Mouse (Mus musculus): ENCODE results near the gene Csde1.
A peak's percentile ranks its signal among the peaks of the same experiment; 100 is the strongest.

Gene Csde1

DNA sequence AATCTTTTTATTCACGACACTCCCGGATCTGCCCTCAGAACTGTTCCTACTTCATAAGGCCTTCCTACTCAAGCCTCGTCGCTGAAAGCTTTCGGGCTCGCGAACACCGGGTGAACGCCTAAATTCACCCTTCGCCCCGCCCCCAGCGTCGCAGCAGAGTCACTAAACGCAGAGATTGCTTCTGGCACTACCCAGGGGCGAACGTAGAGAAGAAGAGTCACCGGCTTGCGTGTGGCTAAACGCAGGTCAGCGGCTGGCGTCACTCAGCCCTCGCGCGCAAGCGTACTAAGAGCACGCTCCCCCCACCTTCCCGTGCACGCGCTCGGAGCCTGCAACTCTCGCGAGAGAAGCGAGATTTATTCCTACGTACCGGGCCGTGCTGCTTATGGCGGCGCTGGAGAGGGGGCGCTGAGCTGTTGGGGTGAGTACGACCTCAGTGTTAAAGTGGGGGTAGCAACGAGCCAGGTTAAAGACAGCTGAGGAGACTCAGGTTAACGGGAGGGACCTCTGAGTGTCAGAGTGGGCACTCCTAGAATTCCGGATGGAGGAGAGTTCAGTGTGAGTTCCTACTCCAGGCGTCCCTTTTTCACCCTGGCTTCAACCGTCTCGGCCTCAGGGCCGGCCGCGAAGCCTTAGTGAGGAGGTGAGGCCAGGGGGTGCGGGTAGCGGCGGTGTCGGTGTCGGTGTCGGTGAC lies at the start of gene Csde1:
Gene Csde1, plus strand, starts transcription at position 178 of the 694 bp plus-strand sequence.
- peak; percentile 97 for DNase-seq

GRCm38 (mm10) chr3:102970508-102970907 lies 49.7 kb upstream of the Csde1 start:
- DNase-seq, result no peak

DNA sequence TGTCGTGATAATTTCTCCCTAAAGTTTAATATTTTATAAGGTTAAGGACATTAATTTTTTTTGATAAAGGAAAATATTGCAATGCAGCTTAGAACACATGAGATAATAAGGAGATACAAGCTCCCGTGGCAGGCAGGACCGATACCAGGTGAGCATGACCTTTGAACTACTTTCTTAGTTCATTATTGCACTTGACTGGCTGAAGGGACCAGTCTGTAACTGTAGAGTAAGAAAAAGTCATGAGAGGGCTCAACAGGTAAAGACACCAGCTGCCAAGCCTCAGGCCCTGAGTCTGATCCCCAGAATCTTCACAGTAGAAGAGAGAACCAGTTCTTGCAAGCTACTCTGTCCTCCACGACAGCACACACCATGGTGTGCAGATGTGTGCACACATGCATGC lies 43.3 kb upstream of the Csde1 start:
- no peak for DNase-seq

DNA sequence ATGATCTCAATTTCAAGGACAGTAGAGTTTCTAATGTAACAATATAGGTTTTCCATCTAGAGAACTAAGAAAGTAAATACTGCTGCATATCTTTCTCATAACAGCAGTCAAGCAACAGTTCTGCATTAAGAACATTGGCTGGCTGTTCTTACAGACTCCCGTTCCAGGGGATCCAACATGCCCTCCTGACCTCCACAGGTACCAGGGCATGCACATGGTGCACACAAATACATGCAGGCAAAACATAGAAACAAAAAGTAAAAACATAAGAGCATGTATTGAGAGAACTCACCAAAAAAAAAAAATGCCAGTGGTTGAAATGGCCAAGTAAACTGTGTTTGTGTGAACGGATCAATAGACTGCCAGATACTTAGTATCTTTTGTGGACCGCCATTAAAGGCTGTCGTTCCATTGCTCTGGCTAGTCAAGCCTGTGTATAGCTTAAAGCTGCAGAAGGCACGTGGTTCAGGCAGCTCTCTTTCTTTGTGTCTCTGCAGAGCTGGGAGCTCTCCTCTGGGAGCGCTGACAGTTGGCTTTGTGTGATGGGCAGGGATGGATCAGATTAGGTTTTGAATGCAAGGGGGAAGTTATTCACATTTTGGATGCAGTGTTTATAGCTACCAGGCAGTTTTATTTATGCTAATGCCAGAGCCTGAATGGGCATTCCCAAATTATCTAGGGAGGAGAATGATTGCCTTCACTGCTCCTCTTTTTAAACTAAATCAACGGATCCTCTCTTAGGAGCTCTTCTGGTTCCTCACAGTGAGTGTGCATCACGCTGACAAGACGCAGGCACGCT lies 40.5 kb upstream of the Csde1 start:
- no peak for DNase-seq

GRCm38 (mm10) chr3:102980349-102980736 lies 39.9 kb upstream of the Csde1 start:
- DNase-seq, result no peak

GRCm38 (mm10) chr3:102991041-102991440 lies 29.2 kb upstream of the Csde1 start:
- no peak for DNase-seq

GRCm38 (mm10) chr3:102992936-102993335 lies 27.3 kb upstream of the Csde1 start:
- DNase-seq, result no peak

- no peak for DNase-seq
These were observed 25.0 kb upstream of the Csde1 start for GRCm38 (mm10) chr3:102995233-102995604.

GRCm38 (mm10) chr3:102995605-102996321 lies 24.5 kb upstream of the Csde1 start, which contains the start of gene Sike1:
TSS of gene Sike1 (plus strand) at chr3:102995708.
- DNase-seq, result peak; percentile 94 to 95

DNA sequence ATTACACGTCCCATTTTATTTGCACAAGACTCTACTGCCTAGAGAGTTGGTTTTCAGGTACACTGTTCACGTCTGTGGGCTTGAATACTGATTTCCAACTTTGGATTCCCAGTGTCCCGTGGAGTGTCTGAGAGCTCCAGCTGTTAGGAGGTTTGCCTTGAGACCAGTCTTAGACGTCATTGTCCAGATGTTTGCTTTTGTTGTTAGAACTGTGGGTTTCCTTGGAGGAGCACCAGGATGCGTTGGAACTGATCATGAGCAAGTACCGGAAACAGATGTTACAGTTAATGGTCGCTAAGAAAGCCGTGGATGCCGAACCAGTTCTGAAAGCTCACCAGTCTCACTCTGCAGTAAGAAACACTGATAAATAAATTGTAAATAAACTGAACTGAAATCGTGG lies 23.2 kb upstream of the Csde1 start:
- no peak for DNase-seq

DNA sequence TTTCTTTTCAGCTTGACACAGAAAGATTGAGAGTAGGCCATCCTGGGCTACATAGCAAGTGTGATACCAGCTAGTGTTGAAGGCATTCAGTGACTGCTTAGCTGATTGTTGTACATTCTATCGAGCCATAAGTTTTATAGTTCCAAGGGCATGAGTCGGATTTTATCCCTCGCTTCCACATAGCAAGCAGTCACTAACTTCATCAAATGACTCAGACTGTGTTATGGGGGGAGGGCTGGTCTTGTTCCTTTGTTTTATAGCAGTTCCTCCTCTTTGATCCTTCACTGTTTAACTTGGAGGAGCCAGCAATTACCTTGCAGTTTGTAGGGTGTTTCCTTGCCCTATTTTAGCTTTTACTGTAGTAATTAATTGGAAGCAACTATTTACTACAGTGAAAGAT lies 22.6 kb upstream of the Csde1 start:
- no peak for DNase-seq

DNA sequence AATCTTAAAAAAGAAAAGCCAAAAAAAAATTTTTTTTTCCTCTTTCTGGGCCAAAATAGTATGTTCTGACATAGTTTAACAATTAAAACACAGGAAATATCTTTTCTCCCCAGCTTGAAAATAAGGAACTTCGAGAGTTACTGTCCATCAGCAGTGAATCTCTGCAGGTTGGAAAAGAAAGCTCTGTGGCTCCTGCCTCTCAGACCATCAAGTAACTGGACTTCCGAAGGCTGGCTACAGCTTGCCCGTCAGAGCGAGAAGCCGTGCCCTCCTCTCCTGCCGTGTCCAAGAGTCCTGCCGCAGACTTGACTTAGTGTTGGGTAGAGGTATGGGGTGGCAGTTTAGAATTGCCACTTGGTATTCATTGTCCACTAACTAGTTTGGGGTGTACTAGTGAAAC lies 18.6 kb upstream of the Csde1 start:
- no peak for DNase-seq

- DNase-seq, result no peak
These were observed 2.9 kb upstream of the Csde1 start for GRCm38 (mm10) chr3:103017350-103017749.

- peak; percentile 6 to 11 for DNase-seq
These were observed 764 bp upstream of the Csde1 start for GRCm38 (mm10) chr3:103019462-103019861.

DNA sequence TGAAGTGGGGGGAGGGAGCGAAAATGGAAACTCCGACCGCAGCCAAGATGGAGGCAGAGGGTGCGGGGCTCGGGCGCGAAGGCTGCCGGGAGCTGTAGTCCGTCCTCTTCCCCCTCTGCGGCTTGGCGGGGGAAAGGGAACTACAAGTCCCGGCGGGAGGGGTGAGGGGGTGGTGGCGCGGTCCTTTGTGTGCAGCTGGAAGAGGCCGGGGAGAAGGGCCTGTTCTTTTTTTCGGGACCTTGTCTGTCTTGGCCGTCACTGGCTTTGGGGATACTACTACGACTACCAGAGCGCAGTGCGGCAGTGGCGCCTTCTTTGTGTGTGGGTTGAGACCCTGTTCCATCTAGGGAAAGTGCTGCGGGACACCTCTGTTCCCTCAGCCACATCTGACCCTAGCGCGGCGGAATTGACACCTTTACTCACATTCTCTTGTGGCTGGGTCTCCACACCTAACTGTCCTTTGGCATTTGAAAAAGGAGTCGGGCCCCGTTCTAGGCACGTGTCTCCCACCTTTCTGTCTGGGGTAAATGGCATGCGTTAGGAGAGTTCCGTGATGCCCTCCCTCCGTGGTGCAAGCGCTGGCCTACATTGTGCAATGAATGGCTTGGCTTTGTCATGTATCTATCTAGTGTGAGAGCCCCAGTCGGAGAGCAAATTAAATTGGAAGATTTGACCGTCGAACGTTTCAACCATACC lies 865 bp downstream of the Csde1 start:
- DNase-seq, result peak; percentile 87 to 88

- no peak for DNase-seq
These were observed 5.9 kb downstream of the Csde1 start for GRCm38 (mm10) chr3:103026174-103026573.

DNA sequence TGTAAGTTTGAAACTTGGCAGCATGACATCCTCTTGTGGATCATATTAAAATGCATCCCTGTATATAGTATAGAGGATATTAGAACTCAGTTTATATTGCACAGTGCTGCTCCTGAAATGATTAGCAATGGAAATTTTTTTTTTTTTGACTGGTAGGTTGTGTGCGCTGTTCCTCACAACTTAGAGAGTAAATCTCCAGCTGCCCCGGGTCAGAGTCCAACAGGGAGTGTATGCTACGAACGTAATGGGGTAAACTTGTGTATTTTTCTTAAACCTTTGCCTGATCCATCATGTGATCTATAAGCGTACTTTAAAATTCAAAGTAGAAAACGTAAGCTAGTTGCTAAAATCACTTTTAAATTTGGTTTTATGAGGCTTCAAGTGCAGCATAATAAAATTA lies 20.1 kb downstream of the Csde1 start:
- DNase-seq, result no peak

GRCm38 (mm10) chr3:103040861-103041379 lies 20.7 kb downstream of the Csde1 start:
- DNase-seq, result no peak

DNA sequence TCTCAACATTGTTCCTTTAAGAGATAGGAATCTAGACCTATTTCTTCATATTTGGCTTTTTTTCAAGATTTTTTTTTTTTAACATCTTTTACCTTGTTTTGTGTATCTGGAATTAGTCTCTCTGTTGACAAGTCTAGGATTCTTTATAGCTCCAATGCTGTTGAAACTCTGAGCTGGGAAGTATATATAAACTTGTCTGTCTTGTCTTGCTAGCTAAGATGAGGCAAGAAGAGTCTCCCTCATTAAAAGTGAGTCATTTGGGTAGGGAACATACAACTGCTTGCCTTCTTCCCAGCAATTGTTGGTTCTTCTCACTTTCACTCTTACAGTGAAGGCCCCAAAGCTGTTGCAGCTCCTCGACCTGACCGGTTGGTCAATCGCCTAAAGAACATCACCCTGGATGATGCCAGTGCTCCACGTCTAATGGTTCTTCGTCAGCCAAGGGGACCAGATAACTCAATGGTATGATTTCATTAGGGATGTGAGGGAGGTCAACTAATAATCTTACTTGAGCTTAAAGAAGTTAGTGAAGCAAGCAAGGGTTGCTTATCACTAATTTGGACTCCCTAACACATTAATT lies 35.9 kb downstream of the Csde1 start:
- no peak for DNase-seq

- peak in 1 of 2 experiments; percentile 5 for DNase-seq
These were observed 37.5 kb downstream of the Csde1 start for GRCm38 (mm10) chr3:103057752-103058151.

GRCm38 (mm10) chr3:103058207-103059157 lies 38.3 kb downstream of the Csde1 start, which contains the start of gene Nras:
TSS of gene Nras (plus strand) at chr3:103058285.
- peak; percentile 83 to 86 for DNase-seq
